Mouse (Mus musculus) CH12.LX (cell line): ENCODE data around the gene Ogn. TPM values are rescaled to one million over a fixed set of nuclear protein-coding genes. Genes with fewer than 3 reads are reported as not detected.

Experiments
- DNase-seq: peaks from one replicate; pipeline ENCODE4 v3.0.0-alpha.2; 2013; ENCODE audit errors: extremely low read depth
- H3K27ac ChIP-seq: 2 replicates; pipeline ENCODE4 v1.5.1; 2012; ENCODE audit warnings: low read depth, mild to moderate bottlenecking, control low read depth, moderate library complexity; ENCODE audit not compliant: insufficient read depth
- H3K27me3 ChIP-seq: replicated peaks from 2 replicates; pipeline ENCODE3; 2012; ENCODE audit warnings: inconsistent platforms
- H3K36me3 ChIP-seq, 2 experiments: replicated peaks in 1 of 2; 2 replicates each; pipeline versions ENCODE3 to v1.6.1; 2012; ENCODE audit warnings: inconsistent platforms in 1 of 2, low read length in 1 of 2, mild to moderate bottlenecking in 1 of 2, mixed read lengths in 1 of 2, moderate library complexity in 1 of 2; ENCODE audit not compliant: control insufficient read depth in 1 of 2, insufficient read depth in 1 of 2
- H3K4me1 ChIP-seq, 2 experiments: 2 replicates each; pipeline ENCODE4 v1.6.1; 2012; ENCODE audit warnings: inconsistent platforms in 1 of 2, moderate library complexity in 1 of 2; ENCODE audit not compliant: insufficient read depth in 2 of 2, control insufficient read depth in 1 of 2
- H3K4me2 ChIP-seq: 2 replicates; pipeline ENCODE4 v1.6.1; 2012; ENCODE audit warnings: low read depth, mild to moderate bottlenecking, control low read depth; ENCODE audit not compliant: poor library complexity, insufficient read depth, severe bottlenecking
- H3K4me3 ChIP-seq, 3 experiments: fragments of 150-350 bp in 1 of 3; sonication (generic) in 1 of 3; replicated peaks in 1 of 3; 2 replicates each; pipeline versions ENCODE3 to v1.5.1; 2011 to 2012; ENCODE audit warnings: low read depth in 2 of 3, low read length in 2 of 3, mild to moderate bottlenecking in 2 of 3, moderate library complexity in 2 of 3, control low read depth in 1 of 3, improper control_type of control experiment in 1 of 3, inconsistent platforms in 1 of 3, mixed read lengths in 1 of 3; ENCODE audit not compliant: poor library complexity in 1 of 3
- H3K79me2 ChIP-seq: replicated peaks from 2 replicates; pipeline ENCODE4 v1.6.1; 2012; ENCODE audit warnings: mild to moderate bottlenecking, moderate library complexity; ENCODE audit not compliant: control insufficient read depth, poor library complexity, insufficient read depth, severe bottlenecking; ENCODE audit errors: extremely low read depth
- H3K9ac ChIP-seq: 2 replicates; pipeline ENCODE4 v1.6.1; 2012; ENCODE audit warnings: low read depth, mild to moderate bottlenecking, control low read depth, moderate library complexity; ENCODE audit not compliant: insufficient read depth
- H3K9me3 ChIP-seq: replicated peaks from 2 replicates; pipeline ENCODE3; 2012; ENCODE audit warnings: low read length, inconsistent platforms, mixed read lengths
- BHLHE40 ChIP-seq: IDR thresholded peaks from 2 replicates; pipeline ENCODE4 v1.6.1; 2011; ENCODE audit warnings: mild to moderate bottlenecking, low read depth, low read length, improper control_type of control experiment
- CTCF ChIP-seq, 2 experiments: IDR thresholded peaks in 1 of 2; conservative IDR thresholded peaks in 1 of 2; 2 replicates each; pipeline ENCODE4 v1.5.1; 2011 to 2012; ENCODE audit warnings: low read depth in 2 of 2, low read length in 2 of 2, improper control_type of control experiment in 1 of 2, inconsistent platforms in 1 of 2, mild to moderate bottlenecking in 1 of 2, moderate library complexity in 1 of 2
- ELF1 ChIP-seq: IDR thresholded peaks from 2 replicates; pipeline ENCODE4 v1.6.1; 2014; ENCODE audit warnings: low read depth, mild to moderate bottlenecking, inconsistent platforms, low read length, improper control_type of control experiment
- EP300 ChIP-seq: IDR thresholded peaks from 2 replicates; pipeline ENCODE4 v1.6.1; 2011; ENCODE audit warnings: low read length, improper control_type of control experiment
- ETS1 ChIP-seq: conservative IDR thresholded peaks from 2 replicates; pipeline ENCODE4 v1.6.1; 2012; ENCODE audit warnings: low read depth, mild to moderate bottlenecking, inconsistent platforms, low read length, improper control_type of control experiment, moderate library complexity
- HCFC1 ChIP-seq: IDR thresholded peaks from 2 replicates; pipeline ENCODE4 v1.6.1; 2012; ENCODE audit warnings: low read depth, mild to moderate bottlenecking, inconsistent platforms, low read length, improper control_type of control experiment
- IRF4 ChIP-seq: IDR thresholded peaks from 2 replicates; pipeline ENCODE4 v1.6.1; 2014; ENCODE audit warnings: low read depth, mild to moderate bottlenecking, inconsistent platforms, low read length, improper control_type of control experiment
- JUN ChIP-seq: IDR thresholded peaks from 2 replicates; pipeline ENCODE4 v1.6.1; 2011; ENCODE audit warnings: low read depth, mild to moderate bottlenecking, low read length, improper control_type of control experiment, moderate library complexity; ENCODE audit not compliant: insufficient read depth
- JUND ChIP-seq: conservative IDR thresholded peaks from 2 replicates; pipeline ENCODE4 v1.6.1; 2011; ENCODE audit warnings: low read depth, low read length, improper control_type of control experiment
- KAT2A ChIP-seq: IDR thresholded peaks from 2 replicates; pipeline ENCODE4 v1.6.1; 2012; ENCODE audit warnings: low read length, improper control_type of control experiment, inconsistent platforms; ENCODE audit not compliant: insufficient replicate concordance
- MAFK ChIP-seq: IDR thresholded peaks from 2 replicates; pipeline ENCODE4 v1.6.1; 2011; ENCODE audit warnings: low read length, improper control_type of control experiment; ENCODE audit not compliant: insufficient replicate concordance
- MAZ ChIP-seq: IDR thresholded peaks from 2 replicates; pipeline ENCODE4 v1.6.1; 2012; ENCODE audit warnings: low read depth, mild to moderate bottlenecking, inconsistent platforms, low read length, improper control_type of control experiment, moderate library complexity
- NELFE ChIP-seq: IDR thresholded peaks from 2 replicates; pipeline ENCODE4 v1.6.1; 2011; ENCODE audit warnings: low read depth, low read length, improper control_type of control experiment
- POLR2A ChIP-seq: IDR thresholded peaks from 2 replicates; pipeline ENCODE4 v1.6.1; 2011; ENCODE audit warnings: low read depth, mild to moderate bottlenecking, improper control_type of control experiment, low read length
- POLR2AphosphoS2 ChIP-seq: IDR thresholded peaks from 2 replicates; pipeline ENCODE4 v1.6.1; 2011; ENCODE audit warnings: low read depth, low read length, improper control_type of control experiment
- RAD21 ChIP-seq: IDR thresholded peaks from 2 replicates; pipeline ENCODE4 v1.6.1; 2011; ENCODE audit warnings: low read depth, mild to moderate bottlenecking, low read length, improper control_type of control experiment, moderate library complexity
- TBP ChIP-seq: conservative IDR thresholded peaks from 2 replicates; pipeline ENCODE4 v1.6.1; 2011; ENCODE audit warnings: low read depth, low read length, improper control_type of control experiment
- TCF12 ChIP-seq: IDR thresholded peaks from 2 replicates; pipeline ENCODE4 v1.6.1; 2014; ENCODE audit warnings: low read depth, mild to moderate bottlenecking, inconsistent platforms, low read length, improper control_type of control experiment
- USF1 ChIP-seq: IDR thresholded peaks from 2 replicates; pipeline ENCODE4 v1.6.1; 2014; ENCODE audit warnings: low read depth, mild to moderate bottlenecking, inconsistent platforms, low read length, improper control_type of control experiment
- ZC3H11A ChIP-seq: IDR thresholded peaks from 2 replicates; pipeline ENCODE4 v1.6.1; 2012; ENCODE audit warnings: low read depth, mild to moderate bottlenecking, inconsistent platforms, low read length, improper control_type of control experiment
- ZKSCAN1 ChIP-seq: IDR thresholded peaks from 2 replicates; pipeline ENCODE4 v1.6.1; 2012; ENCODE audit warnings: low read depth, inconsistent platforms, low read length, improper control_type of control experiment, borderline replicate concordance
- ZMIZ1 ChIP-seq: IDR thresholded peaks from 2 replicates; pipeline ENCODE4 v1.6.1; 2012; ENCODE audit warnings: low read depth, mild to moderate bottlenecking, inconsistent platforms, low read length, improper control_type of control experiment
- ZNF384 ChIP-seq: IDR thresholded peaks from 2 replicates; pipeline ENCODE4 v1.6.1; 2012; ENCODE audit warnings: low read depth, low read length, improper control_type of control experiment, inconsistent platforms
- dilution Hi-C: fragments of 300-500 bp; cut with MboI; formaldehyde crosslinking; loops from 2 replicates; pipeline ENCODE4 v1.14.3; 2020; ENCODE audit warnings: low sequenced_read_pairs; ENCODE audit not compliant: extremely low pct_unique_long_range_greater_than_20kb, extremely low pct_ligation_motif_present
- in situ Hi-C: fragments of 300-500 bp; cut with MboI; formaldehyde crosslinking; loops from 3 replicates; pipeline ENCODE4 v1.14.3; 2019; ENCODE audit warnings: low sequenced_read_pairs, low pct_ligation_motif_present, low pct_unique_long_range_greater_than_20kb, mixed read lengths
- polyA plus RNA-seq: library from polyadenylated mRNA; unstranded; fragments of >175 nt; gene quantifications from 2 replicates; pipeline ENCODE4 v1.2.1, GENCODE M21; 2012; ENCODE audit warnings: low read depth; ENCODE audit not compliant: insufficient read length
- total RNA-seq, 2 experiments: library from RNA; depleted of rRNA; stranded (reverse); fragments of 300-350 nt in 1 of 2; fragments of >200 nt in 1 of 2; gene quantifications; 2 replicates each; pipeline ENCODE4 v1.2.3; 2012 to 2014

Ogn gene
- total and polyA plus RNA-seq, 3 experiments, result not detected

GRCm38 (mm10) chr13:49571418-49571817, 36.4 kb upstream of the Ogn start:
- no peaks in the 10 kb centered on the region for H3K36me3 ChIP-seq
- in situ Hi-C loops, result no loop called here
- no peak overlapping the region for H3K9ac ChIP-seq
- H3K4me3 ChIP-seq, result no peak overlapping the region
- no peaks in the 10 kb centered on the region for H3K27me3 ChIP-seq
- H3K4me2 ChIP-seq, result no peak overlapping the region
- H3K4me1 ChIP-seq, result no peaks in the 10 kb centered on the region
- no peak for TF ChIP-seq JUND
- TF ChIP-seq POLR2A, result no peak
- no peak for TF ChIP-seq IRF4
- TF ChIP-seq MAFK, result no peak
- no peak for TF ChIP-seq USF1
- no peak for TF ChIP-seq POLR2AphosphoS2
- no peak for TF ChIP-seq JUN
- TF ChIP-seq EP300, result no peak
- TF ChIP-seq ZNF384, result no peak
- no peak for TF ChIP-seq TBP
- TF ChIP-seq ELF1, result no peak
- TF ChIP-seq ZKSCAN1, result no peak
- TF ChIP-seq ZC3H11A, result no peak
- TF ChIP-seq, all 38 proteins: peak for 0
- Histone ChIP-seq H3K27ac (no peak overlapping the region), H3K9me3 (no peaks in the 10 kb centered on the region), H3K79me2 (no peaks in the 10 kb centered on the region)
- dilution Hi-C loops, result no loop called here
- DNase-seq, result no peak

- Histone ChIP-seq H3K9ac (no peak within 1 kb of the TSS), H3K36me3 (no peaks in the 10 kb centered on the region), H3K9me3 (no peaks in the 10 kb centered on the region), H3K4me2 (no peak within 1 kb of the TSS), H3K27me3 (no peaks in the 10 kb centered on the region), H3K79me2 (no peaks in the 10 kb centered on the region), H3K4me3 (no peak within 1 kb of the TSS), H3K27ac (no peak within 1 kb of the TSS), H3K4me1 (peaks cover 0 to 5% of the 10 kb centered on the region in 2 experiments; a peak in 1 of 4 replicates)
- TF ChIP-seq TCF12 (no peak), ZNF384 (no peak), POLR2A (no peak), BHLHE40 (no peak), NELFE (no peak), RAD21 (no peak), ETS1 (no peak), ZC3H11A (no peak), MAFK (no peak), POLR2AphosphoS2 (no peak), HCFC1 (no peak), CTCF (conservative IDR thresholded peaks at IDR 0.05 in 1 of 2, IDR thresholded peaks at IDR 0.05 in 1 of 2; ENCODE audit: low read depth in 2 of 2, low read length in 2 of 2) (no peak), KAT2A (no peak), MAZ (no peak), ZMIZ1 (no peak)
- DNase-seq, result no peak
- in situ Hi-C loops, result no loop called here
- dilution Hi-C loops, result no loop called here
Measured at GRCm38 (mm10) chr13:49581541-49582530, 26.0 kb upstream of the Ogn start, which contains the start of gene Omd. TSS of gene Omd (plus strand) at chr13:49582462.
